Mouse (Mus musculus): ENCODE measurements around the gene Gm8362.
A peak's percentile ranks its signal among the peaks of the same experiment; 100 is the strongest.
"Not testable (repeated sequence)": the region's sequence is repeated elsewhere in the genome, so short reads cannot be mapped to it uniquely, and the experiment has no call there.

Gm8362 gene

GRCm38 (mm10) chr14:6774311-6774710 is at the start of gene Gm8362:
TSS of gene Gm8362 (minus strand) at chr14:6774411.
- not testable (repeated sequence) for DNase-seq (ENCODE audit: low read depth)

GRCm38 (mm10) chr14:6823297-6823696 is 49.1 kb upstream of the Gm8362 start:
- DNase-seq (ENCODE audit: low read depth) = not testable (repeated sequence)

- not testable (repeated sequence) for DNase-seq (ENCODE audit: low read depth)
These were observed 17.0 kb downstream of the Gm8362 start for GRCm38 (mm10) chr14:6757231-6757536.

- DNase-seq (ENCODE audit: low read depth) = peak; percentile 28
These were observed 17.6 kb downstream of the Gm8362 start for GRCm38 (mm10) chr14:6756384-6757230.

GRCm38 (mm10) chr14:6742232-6742631 is 32.0 kb downstream of the Gm8362 start, which contains the start of gene Gm3636:
TSS of gene Gm3636 (minus strand) at chr14:6742332.
- not testable (repeated sequence) for DNase-seq (ENCODE audit: low read depth)

GRCm38 (mm10) chr14:6720151-6720550 is 54.1 kb downstream of the Gm8362 start, which contains the start of gene Gm8050:
TSS of gene Gm8050 (minus strand) at chr14:6720251.
- not testable (repeated sequence) for DNase-seq (ENCODE audit: low read depth)
